Mouse (Mus musculus): ENCODE results near the gene Glyatl3. TPM values are rescaled to one million over a fixed set of nuclear protein-coding genes. Genes with fewer than 3 reads are reported as not detected.

Glyatl3 gene
- total RNA-seq, 2 experiments from 2014 or later, result not detected

DNA sequence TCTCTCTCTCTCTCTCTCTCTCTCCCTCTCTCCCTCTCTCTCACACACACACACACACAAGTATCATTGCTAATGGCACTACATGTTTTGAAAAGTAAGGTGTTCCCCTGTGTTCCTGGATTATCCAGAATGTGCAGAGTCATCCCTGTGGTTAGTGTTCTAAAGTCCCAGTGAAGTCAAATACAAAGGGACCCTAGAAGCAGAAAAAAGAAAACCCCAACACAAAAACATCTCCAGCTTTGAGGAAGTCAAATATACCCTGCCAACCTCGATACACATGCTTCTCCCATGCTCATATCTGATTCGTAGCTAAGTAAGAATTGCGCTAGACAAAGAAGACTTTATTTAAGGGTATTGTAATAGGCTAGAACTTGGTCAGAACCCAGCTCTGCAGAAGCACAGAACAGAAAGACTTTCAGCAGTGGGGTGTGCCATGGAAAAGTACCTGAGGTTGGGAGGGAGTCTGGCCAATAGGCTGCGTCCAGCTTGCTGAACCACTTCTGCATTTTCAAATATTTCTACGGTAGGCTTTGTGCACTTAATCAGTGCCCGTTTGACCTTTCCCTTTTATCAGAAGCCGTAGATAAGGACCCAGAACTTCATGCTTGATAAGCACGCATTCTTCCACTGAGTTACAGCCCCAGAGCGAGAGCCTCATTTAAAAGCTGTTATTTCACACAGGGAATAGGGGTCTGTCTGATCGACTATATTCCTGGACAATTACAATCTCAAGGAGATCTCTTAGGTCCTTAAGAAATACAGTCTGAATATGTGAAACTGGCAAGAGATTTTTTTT, 45.0 kb downstream of the Glyatl3 start:
- no peak for DNase-seq (ENCODE audit: low spot score in 2 of 2)

DNA sequence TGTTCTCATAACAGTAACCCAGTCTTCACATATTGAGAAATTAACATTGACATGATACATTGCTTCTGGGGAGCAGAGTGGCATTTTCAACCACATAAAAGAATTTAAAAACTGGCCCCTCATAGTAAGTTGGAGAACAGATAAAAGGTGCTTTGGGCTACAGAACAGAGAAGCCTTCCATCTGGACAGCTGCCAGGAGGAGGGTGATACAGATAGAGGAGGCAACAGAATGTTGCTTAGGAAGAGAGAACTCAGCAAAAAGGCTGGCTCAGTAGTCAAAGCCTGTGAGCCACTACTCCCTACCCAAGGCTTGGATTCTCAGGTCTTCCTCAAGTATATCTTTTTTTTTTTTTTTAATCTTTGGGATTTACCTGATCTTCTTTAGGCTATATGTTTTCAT, 59.1 kb downstream of the Glyatl3 start:
- no peak for DNase-seq (ENCODE audit: low spot score in 2 of 2)

Other genes starting within 250 kb of the Glyatl3 start
- not detected for gene Esp1, start 187.2 kb downstream of the Glyatl3 start, total RNA-seq (2021)
- gene Crisp2, start 107.3 kb downstream of the Glyatl3 start, total RNA-seq (2021), result not detected
- not detected for gene Rhag, start 103.2 kb downstream of the Glyatl3 start, total RNA-seq (2021)
- 1 to 10 TPM in 1 of 2 experiments, under 1 TPM in 1; 0.90 to 1.2 TPM for gene 9130008F23Rik, start 33.8 kb downstream of the Glyatl3 start, total RNA-seq (2021)
- 100 to 1,000 TPM; 148 to 173 TPM for gene Mut, start 20.3 kb upstream of the Glyatl3 start, total RNA-seq (2021)
- gene Cenpq, start 20.7 kb upstream of the Glyatl3 start, total RNA-seq (2021), result 1 to 10 TPM; 5.9 to 8.1 TPM

Measured in adrenal gland, adult 18-20 months (tissue).